Mouse (Mus musculus): ENCODE data around the gene Stk39. TPM values are rescaled to one million over a fixed set of nuclear protein-coding genes. Genes with fewer than 3 reads are reported as not detected.

Stk39 gene
- total RNA-seq, 2 experiments from 2014 or later = 71.8 to 75.3 TPM

DNA sequence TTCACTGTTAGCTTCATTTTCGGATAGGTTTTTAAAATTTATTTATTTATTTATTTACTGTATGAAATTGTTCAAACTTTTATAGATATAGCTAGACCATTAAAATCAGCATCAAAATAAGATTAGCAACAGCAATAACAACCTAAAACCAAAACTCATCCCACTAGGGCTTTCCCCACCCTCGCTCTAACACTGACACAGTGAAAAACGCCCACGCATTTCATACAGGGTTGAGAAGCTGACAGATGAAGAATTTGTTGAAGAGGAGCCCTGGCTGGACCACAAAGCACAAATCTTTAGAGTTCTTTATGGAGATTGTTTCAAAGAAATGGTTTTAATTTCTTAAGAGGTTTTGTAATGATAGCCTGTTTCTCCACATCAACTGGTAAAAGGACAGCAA lies 310.1 kb downstream of the Stk39 start:
- TF ChIP-seq CTCF (conservative IDR thresholded peaks at IDR 0.05) = no peak
- no peak overlapping the region for H3K4me3 ChIP-seq
- H3K27ac ChIP-seq = no peak overlapping the region
- peak in 1 of 2 experiments; percentile 10 for DNase-seq (ENCODE audit: low spot score in 2 of 2)

DNA sequence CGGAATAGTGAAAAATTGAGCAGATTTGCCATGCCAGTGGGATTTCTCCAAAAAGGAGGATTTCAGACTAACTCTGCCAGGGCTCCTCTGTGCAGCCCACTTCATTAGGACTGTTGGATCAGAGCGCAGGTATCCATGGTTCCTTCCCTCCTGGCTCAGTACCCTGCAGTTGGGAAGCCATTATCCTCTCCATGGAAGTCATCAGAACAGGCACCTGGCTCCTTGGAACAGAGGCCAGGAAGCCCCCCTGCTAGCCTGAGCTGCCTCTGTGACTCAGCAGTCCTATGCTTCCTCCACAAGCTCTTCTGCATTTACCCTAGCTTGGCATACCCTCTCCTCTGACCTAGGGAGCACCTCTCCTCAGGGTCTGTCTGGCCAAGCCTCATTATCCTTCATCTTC lies 311.5 kb downstream of the Stk39 start:
- TF ChIP-seq CTCF (conservative IDR thresholded peaks at IDR 0.05) = no peak
- DNase-seq (ENCODE audit: low spot score in 2 of 2) = no peak
- no peak overlapping the region for H3K27ac ChIP-seq
- no peak overlapping the region for H3K4me3 ChIP-seq

Other genes with a start within 250 kb of the Stk39 start
- not detected for gene 4933409G03Rik, start 110.1 kb upstream of the Stk39 start, total RNA-seq (2021)
- not detected for gene 4932414N04Rik, start 184.2 kb upstream of the Stk39 start, total RNA-seq (2021)